Mouse (Mus musculus) Muller cell, postnatal 12 days (primary cell): ENCODE measurements at regions not wholly inside any gene's neighbourhood (a gene's known extent, or its start where the extent isn't known, plus 50 kb on each side); places are given as distances from the start of the nearest gene placed in this dataset.

Experiments
- DNase-seq: peaks from one replicate; pipeline ENCODE4 v3.0.0-alpha.2; 2015; ENCODE audit errors: inconsistent ontology term

GRCm38 (mm10) chr13:101883177-101883576, 115.2 kb upstream of the Pik3r1 start:
- DNase-seq: no peak

GRCm38 (mm10) chr13:101884752-101885151, 116.7 kb upstream of the Pik3r1 start:
- no peak for DNase-seq

GRCm38 (mm10) chr13:101891473-101891872, 123.5 kb upstream of the Pik3r1 start:
- no peak for DNase-seq

- no peak for DNase-seq
Observed at GRCm38 (mm10) chr13:101893035-101893600, 125.1 kb upstream of the Pik3r1 start.

GRCm38 (mm10) chr13:101895161-101895560, 127.1 kb upstream of the Pik3r1 start:
- DNase-seq: peak; percentile 68

GRCm38 (mm10) chr13:101895686-101896085, 127.7 kb upstream of the Pik3r1 start:
- no peak for DNase-seq

GRCm38 (mm10) chr13:101896946-101897345, 128.9 kb upstream of the Pik3r1 start:
- DNase-seq: no peak

GRCm38 (mm10) chr13:101902213-101902612, 134.2 kb upstream of the Pik3r1 start:
- DNase-seq: no peak

- no peak for DNase-seq
Observed at GRCm38 (mm10) chr13:101905909-101906676, 138.1 kb upstream of the Pik3r1 start.

GRCm38 (mm10) chr13:101909026-101909425, 141.0 kb upstream of the Pik3r1 start:
- no peak for DNase-seq

GRCm38 (mm10) chr13:101910687-101911086, 142.7 kb upstream of the Pik3r1 start:
- DNase-seq: no peak

- DNase-seq: no peak
Observed at GRCm38 (mm10) chr13:101914132-101914531, 146.1 kb upstream of the Pik3r1 start.

GRCm38 (mm10) chr13:101914691-101915541, 146.9 kb upstream of the Pik3r1 start:
- no peak for DNase-seq

- DNase-seq: no peak
Observed at GRCm38 (mm10) chr13:101915542-101915941, 147.5 kb upstream of the Pik3r1 start.

- no peak for DNase-seq
Observed at GRCm38 (mm10) chr13:101915948-101916594, 148.1 kb upstream of the Pik3r1 start.

- no peak for DNase-seq
Observed at GRCm38 (mm10) chr13:101916876-101917275, 148.9 kb upstream of the Pik3r1 start.

- DNase-seq: no peak
Observed at GRCm38 (mm10) chr13:101918185-101918584, 150.2 kb upstream of the Pik3r1 start.

GRCm38 (mm10) chr13:101919266-101919665, 151.2 kb upstream of the Pik3r1 start:
- DNase-seq: peak; percentile 59

GRCm38 (mm10) chr13:101920384-101920783, 152.4 kb upstream of the Pik3r1 start:
- no peak for DNase-seq

GRCm38 (mm10) chr13:101924637-101925036, 156.6 kb upstream of the Pik3r1 start:
- DNase-seq: no peak

- no peak for DNase-seq
Observed at GRCm38 (mm10) chr13:101931264-101931663, 163.2 kb upstream of the Pik3r1 start.

- DNase-seq: no peak
Observed at GRCm38 (mm10) chr13:101931882-101932281, 163.9 kb upstream of the Pik3r1 start.
